Mouse (Mus musculus) ES-Bruce4 (cell line): ENCODE measurements at regions not wholly inside any gene's neighbourhood (a gene's known extent, or its start where the extent isn't known, plus 50 kb on each side); places are given as distances from the start of the nearest gene placed in this dataset.

Experiments used
- CTCF ChIP-seq: IDR thresholded peaks from one replicate; pipeline ENCODE4 v1.8.1; 2011; ENCODE audit warnings: low read depth, low read length
- EP300 ChIP-seq: IDR thresholded peaks from 2 replicates; pipeline ENCODE4 v1.6.1; 2011; ENCODE audit warnings: low read depth, low read length; ENCODE audit not compliant: insufficient read depth
- POLR2A ChIP-seq: IDR thresholded peaks from one replicate; pipeline ENCODE4 v1.8.1; 2011; ENCODE audit warnings: low read length; ENCODE audit not compliant: insufficient read depth

- TF ChIP-seq CTCF = no peak
- no peak for TF ChIP-seq POLR2A
- no peak for TF ChIP-seq EP300
These were observed 129.4 kb upstream of the Ufm1 start for GRCm38 (mm10) chr3:53992993-53993392.
